Mouse (Mus musculus) C2C12 (cell line): ENCODE data around the gene Mad2l1.

Source experiments
- CEBPB ChIP-seq: IDR thresholded peaks from one replicate; pipeline ENCODE4 v1.6.1; 2011; ENCODE audit warnings: low read depth, mild to moderate bottlenecking, control low read depth, moderate library complexity
- CTCF ChIP-seq: IDR thresholded peaks from one replicate; pipeline ENCODE4 v1.5.1; 2011; ENCODE audit not compliant: control insufficient read depth, insufficient read depth, insufficient read length
- FOSL1 ChIP-seq: IDR thresholded peaks from one replicate; pipeline ENCODE4 v1.8.0; 2011; ENCODE audit warnings: mild to moderate bottlenecking, low read length; ENCODE audit not compliant: poor library complexity, insufficient read depth, severe bottlenecking
- MAX ChIP-seq: IDR thresholded peaks from one replicate; pipeline ENCODE4 v1.6.1; 2011; ENCODE audit warnings: mild to moderate bottlenecking, control low read depth
- MYOD1 ChIP-seq: IDR thresholded peaks from one replicate; pipeline ENCODE4 v1.6.1; 2011; ENCODE audit warnings: low read depth; ENCODE audit not compliant: control insufficient read depth, insufficient read length
- MYOG ChIP-seq: IDR thresholded peaks from one replicate; pipeline ENCODE4 v1.6.1; 2011; ENCODE audit not compliant: control insufficient read depth, insufficient read length; ENCODE audit errors: extremely low read depth
- USF1 ChIP-seq: IDR thresholded peaks from one replicate; pipeline ENCODE4 v1.6.1; 2011; ENCODE audit warnings: low read depth, mild to moderate bottlenecking, control low read depth, moderate library complexity

DNA sequence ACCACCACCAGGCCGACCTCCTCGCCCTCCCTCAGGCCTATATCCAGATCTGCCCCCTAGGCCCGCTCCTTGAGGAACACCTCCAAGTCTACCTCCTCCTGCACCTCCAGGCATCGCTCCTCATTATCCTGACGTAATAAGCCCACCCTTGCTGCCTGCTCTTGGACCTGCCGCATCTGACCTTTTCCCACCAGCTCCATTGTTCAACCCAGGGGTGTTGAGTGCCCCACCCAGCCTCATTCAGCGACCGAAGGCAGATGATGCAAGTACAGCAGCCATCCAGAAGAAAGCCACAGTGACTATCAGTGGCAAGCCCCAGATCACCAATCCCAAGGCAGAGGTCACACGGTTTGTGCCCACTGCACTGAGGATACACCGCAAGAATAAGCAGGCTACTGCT is 6.8 kb upstream of the Mad2l1 start:
- TF ChIP-seq CEBPB (no peak), CTCF (no peak), USF1 (no peak), MYOD1 (no peak), MAX (no peak), MYOG (no peak), FOSL1 (no peak)
